Mouse (Mus musculus) retina, postnatal 1 day (tissue): Measurements from ENCODE around the gene Ripor1.
"Not testable (repeated sequence)": the region's sequence is repeated elsewhere in the genome, so short reads cannot be mapped to it uniquely, and the experiment has no call there.

Experiments used
- DNase-seq: peaks from one replicate; pipeline ENCODE4 v3.0.0-alpha.2; 2012

Ripor1 gene

DNA sequence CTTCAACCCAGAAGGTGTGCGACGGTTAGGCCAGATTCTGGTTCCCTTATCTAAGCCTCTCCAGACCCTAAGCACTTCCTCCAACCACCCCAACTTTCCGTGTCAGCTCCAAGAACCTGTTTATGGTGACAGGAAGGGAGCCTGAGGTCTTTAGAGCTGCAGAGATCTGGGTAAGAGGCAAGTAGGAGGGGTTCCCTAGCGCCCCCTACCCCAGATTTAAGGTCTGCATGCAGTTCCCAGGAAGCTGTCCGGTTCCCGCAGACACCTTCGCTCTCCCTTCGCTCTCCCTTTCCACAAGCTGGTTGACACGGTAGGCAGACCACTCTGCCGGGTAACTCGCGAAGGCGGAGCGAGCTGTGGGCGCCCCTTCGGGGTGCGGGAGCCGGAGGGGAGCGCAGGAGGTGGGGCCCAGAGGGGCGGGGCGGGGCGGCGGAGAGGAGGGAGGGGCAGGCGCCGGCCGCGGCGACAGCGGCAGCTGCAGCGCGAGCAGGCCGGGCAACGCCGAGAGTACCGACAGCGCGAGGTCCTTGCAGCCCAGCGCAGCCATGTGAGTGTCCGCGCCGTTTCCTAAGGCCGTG is at the start of gene Ripor1:
Gene Ripor1, plus strand, starts transcription at position 452 of the 578 bp plus-strand sequence.
- DNase-seq, result peak; percentile 89

DNA sequence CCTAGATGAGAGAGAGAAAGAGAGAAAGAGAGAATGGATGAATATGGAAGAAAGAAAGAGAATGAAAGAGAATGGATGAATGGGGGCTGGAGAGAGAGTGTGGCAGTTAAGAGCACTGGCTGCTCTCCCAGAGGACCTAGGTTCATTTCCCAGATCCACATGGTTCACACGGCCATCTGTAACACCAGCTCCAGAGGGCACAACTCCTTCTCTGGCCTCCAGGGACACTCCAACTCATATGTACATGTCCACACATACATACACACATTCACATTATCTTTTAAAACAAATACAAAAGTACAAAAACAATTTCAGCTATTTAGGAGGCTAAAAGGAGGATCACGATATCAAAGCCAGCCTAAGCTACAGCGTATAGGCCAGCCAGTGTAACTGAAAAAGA is 42.2 kb upstream of the Ripor1 start:
- DNase-seq, result no peak

DNA sequence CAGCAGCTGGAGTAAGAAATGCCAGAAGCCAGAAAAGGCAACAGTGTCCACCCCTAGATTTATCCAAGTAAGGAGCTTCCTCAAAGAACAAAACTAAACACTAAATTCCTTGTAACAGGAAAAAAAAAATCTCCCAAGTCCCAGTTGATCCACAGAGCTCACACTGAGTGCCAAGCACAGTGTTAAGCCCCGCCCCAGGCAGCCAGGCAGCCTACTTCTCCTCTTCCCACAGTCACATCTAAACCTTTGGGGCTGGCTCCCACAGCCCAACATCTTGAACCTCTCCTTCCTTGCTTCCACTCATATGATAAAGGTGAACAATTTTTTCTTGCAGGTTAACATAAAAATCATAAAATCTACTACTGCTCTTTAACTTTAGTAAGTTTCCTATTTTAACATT is 41.2 kb upstream of the Ripor1 start:
- no peak for DNase-seq

DNA sequence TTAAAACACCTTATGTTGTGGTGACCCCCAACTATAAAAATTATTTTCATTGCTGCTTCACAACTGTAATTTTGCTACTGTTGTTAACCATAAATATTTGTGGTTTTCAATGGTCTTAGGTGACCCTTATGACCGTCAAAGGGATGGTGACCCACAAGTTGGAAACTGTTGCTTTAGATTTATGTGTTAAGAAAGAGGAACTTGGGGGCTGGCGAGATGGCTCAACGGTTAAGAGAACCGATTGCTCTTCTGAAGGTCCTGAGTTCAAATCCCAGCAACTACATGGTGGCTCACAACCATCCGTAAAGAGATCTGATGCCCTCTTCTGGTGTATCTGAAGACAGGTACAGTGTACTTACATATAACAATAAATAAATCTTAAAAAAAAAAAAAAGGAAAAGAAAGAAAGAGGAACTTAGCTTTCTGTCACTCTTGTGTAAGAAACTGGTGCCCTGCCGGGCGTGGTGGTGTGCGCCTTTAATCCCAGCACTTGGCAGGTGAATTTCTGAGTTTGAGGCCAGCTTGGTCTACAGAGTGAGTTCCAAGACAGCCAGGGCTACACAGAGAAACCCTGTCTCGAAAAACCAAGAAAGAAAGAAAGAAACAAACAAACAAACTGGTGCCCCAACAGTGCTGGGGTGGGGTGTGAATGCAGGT is 40.4 kb upstream of the Ripor1 start:
- not testable (repeated sequence) for DNase-seq

DNA sequence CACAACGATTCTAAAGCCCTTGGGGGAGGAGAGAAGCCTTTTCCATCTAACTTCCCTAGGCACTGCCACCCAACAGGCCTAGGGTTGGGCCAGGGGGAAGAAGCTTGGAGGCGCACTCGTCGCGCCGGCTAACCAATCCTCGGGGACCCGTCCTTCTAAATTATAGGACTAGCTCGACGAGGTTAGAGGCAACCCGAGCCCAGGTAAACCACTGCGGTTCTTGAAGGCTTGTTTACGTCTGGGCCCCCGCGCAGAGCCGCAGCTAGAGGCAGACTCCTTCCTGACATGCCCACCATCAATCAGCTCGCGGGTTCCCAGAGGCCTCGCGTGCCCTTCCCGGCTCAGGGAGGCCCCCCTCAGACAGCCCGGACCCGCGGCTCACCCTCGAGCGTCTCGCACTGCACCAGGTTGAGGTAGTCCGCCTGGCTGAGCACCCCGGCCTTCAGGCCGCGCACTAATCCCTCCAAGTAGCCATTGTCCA is 39.6 kb upstream of the Ripor1 start:
- DNase-seq, result no peak

DNA sequence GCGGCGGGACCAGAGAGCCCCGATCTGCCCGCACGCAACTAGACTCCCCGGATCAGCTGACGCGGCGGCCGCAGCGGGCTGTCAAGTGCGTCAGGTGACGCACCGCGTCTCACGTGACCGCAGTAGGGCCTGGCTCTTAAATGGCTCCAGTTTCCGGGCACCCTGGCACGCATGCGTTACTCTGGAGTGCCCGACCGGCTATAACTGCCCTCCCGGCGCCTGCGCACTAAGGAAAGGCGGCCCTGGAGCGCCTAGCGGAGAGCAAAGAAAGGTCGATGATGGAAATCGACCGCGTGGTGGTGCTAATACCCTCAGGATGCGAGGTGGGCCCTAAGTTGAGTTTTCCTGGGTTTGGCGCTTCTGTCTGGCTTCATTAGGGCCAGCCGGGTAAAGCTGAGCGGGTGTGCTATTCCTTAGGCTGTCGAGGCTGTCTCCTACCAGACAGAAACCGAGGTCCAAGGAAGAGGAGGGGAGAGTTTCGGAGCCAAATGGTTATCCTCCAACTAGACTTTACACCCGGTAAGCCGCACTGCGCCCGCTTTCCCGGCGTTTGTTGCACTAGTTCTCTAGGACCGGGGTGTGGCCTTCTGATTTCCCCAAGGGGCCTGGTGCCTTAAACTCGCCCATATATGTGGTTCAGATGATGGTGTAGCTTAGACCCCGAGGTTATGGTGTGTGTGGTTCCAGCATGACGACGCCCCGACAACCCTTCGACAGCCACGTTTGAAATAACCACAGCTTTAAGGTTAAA is 38.9 kb upstream of the Ripor1 start, which contains the start of gene Atp6v0d1:
Gene Atp6v0d1, minus strand, starts transcription at position 96 of the 751 bp plus-strand sequence.
- DNase-seq, result peak; percentile 99

DNA sequence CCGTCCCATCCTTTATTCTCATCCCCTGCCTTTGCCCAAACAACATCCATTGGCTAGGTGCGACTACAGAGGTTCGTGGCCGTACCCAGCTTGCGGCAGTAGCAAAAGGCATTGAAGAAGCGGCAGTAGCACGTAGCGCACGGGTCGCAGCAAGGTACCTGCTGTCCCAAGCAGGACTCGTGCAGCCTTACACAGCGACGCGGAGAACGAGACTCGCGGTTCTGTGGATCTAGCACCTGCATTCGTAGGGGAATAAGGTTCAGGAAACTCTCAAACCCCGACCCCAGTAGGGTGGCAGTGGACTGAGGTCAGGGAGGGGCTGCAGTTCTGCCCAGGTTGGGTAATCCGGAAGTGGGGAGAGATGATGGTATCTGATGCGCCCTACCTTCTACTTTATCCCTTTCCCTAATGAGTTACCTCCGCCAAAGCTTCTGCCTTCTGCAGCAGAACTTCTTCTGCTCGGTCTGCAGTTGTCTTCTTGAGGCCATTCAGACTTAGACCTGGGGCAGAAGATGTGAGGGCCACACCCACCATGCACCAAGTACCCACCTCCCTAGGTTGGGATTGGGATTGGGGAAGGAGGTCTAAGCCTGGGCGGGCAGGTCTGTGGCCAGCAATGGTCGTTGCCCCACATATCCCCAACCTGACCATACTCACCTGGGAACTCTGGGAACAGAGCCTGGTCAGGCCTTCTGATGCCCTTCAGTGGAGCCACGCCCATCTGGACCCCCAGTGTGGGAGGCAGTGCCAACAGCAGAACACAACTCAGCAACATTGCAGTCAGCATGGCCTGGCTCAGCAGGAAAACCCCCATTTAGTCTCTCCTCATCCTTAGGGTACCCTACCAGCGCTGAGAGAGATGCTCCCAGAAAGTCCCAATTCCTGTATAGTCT is 38.1 kb upstream of the Ripor1 start:
- no peak for DNase-seq

DNA sequence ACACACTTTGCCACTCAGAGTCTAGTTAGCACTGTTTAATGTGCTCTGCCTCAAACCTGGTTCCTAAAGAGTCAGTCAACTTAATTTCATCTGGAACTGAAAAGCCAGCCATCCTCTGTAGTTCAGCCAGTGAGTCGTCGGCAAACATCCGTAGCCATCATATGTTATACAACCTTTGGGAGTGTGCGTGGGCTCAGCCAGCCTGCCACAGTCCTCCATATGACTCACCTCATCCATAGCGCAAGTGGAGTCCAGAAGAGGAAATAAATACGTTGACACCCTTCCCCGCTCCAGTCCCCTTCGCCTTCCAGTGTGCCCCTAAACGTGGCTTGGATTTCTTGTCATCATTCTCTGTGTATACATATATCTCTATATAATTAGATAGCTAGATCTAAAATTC is 33.2 kb upstream of the Ripor1 start:
- DNase-seq, result no peak

DNA sequence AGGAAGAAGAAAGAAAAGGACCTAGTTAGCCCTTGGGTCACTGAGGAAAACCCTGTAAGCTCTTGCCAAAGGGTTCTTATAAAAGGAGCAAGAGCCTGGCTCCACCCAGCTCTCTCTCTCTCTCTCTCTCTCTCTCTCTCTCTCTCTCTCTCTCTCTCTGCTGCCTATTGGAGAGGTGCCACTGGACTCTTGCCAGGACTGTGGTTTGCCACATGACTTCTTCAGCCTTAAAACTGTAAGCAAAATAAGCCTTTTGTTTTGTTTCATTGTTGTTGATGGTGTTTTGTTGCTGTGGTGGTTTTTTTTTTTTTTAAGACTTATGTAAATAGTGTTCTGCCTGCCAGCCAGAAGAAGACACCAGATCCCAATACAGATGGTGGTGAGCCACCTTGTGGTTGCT is 31.6 kb upstream of the Ripor1 start:
- peak; percentile 26 for DNase-seq

DNA sequence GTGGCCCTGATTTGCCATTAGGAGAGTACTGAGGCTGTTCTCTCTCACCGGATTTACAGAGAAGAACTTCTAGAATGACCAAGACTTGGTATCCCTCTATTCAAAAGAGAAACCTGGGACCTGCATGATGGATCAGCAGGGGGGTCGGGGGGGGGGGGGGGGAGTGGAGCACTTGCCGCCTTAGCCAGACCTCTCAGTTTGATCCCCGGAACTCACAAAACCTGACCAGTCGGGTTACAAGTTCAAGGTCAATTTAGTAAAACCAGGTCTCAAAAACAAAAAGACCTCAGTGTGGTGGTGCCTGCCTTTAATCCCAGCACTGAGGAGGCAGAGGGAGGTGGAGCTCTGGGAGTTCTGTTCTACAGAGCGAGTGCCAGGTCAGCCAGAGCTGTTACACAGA is 30.3 kb upstream of the Ripor1 start:
- no peak for DNase-seq

DNA sequence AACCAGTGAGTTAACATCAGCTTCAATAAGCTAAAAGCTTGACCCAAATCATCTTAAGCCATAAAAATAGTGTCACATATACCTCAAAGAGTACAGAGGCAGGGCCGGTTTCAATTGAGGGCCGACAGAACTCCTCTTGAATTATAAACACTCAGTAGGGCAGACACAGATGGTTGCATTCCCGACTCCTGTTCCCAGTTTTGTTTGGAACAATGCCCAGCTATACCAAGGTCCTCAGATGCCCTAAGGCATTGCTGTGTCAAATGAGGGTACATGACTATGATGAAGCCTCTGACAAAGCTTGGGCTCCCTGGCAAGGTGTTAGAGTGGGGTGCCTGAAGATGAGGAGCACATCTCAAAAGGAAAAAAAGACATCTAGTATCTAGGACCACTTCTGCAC is 29.5 kb upstream of the Ripor1 start:
- no peak for DNase-seq

DNA sequence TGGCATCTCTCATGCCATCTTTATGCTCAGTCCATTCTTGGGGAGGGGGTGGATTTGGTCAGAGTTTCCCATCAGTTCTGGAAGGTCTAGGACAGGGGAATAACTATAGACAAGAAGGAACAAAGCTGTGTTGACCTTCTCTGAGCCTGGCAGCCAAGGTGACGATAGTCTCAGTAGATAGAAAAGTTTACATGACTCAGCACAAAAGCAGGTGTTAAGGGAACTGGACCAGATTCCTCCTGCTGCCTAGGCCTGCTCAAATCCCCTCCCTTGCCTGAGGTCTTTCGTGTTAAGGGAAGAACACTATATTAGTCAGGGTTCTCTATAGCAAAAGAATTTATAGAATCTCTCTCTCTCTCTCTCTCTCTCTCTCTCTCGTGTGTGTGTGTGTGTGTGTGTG is 25.3 kb upstream of the Ripor1 start:
- no peak for DNase-seq

DNA sequence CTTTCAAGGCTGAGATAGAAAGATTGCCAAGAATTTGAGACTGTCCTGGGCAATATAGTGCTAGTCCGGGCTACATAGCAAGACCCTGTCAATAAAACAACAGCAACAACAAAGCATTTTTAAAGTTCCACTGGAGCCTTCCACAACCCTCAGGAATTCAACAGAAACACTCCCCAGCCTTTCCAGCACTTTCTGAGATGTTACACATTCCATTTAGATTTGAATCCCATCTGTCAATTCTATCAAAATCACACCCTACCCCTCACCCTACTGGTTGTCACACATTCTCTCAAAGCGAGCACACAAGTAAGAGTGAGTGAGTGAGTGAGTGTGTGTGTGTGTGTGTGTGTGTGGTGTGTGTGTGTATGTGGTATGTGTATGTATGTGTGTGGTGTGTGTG is 12.6 kb upstream of the Ripor1 start:
- no peak for DNase-seq

DNA sequence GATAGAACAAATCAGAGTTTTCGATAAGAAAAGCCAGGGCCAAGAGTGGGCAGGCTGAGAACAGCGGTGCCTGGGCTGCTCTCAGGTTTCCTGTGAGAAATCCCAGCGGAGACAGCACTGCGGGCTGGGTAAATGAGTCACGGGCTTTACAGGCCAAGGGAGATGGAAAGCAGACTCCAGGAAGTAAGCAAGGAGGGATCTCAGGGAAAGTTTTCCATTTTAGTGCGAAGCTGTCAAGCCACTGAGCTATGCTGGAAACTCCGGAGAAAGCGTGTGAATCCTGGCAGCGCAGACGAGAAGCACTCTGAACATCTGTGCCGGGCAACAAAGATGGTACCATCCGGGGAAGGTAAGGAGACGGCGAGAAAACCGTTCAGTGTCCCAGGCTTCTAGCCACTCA is 11.2 kb upstream of the Ripor1 start:
- peak; percentile 12 for DNase-seq

DNA sequence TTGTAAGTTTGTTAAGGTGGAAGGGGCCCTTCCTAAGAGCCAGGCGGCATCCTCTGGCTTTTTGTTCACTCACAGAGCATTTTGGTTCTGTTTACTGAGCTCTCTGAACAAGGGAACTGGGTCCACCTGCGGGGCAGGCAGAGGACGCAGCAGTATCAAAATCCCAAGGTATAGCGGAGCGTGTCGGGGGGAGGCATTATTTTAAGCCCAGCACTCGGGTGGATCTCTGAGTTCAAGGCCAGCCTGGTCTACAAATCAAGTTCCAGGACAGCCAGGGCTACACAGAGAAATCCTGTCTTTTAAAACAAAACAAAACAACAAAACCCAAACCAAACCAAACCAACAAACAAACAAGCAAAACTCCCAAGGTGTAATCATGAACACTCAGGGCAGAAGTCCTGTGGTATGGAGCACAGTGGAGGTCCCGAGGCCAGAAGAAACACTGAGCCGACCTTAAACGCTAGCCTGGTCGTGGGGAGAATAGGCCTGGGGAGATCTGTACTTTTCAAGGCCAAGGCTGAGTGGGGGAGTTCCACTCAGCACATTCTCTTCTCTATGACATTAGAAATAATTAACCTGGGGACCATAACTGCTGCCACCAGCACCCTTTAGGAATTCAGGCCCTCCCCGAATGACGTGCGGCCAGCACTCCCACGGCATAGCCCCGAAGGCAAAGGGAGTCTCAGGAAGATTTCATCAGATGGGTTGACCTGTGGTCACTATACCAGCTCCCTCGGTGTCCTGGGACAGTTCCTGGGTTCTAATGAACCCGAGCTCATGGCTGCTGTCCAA is 10.4 kb upstream of the Ripor1 start:
- no peak for DNase-seq

DNA sequence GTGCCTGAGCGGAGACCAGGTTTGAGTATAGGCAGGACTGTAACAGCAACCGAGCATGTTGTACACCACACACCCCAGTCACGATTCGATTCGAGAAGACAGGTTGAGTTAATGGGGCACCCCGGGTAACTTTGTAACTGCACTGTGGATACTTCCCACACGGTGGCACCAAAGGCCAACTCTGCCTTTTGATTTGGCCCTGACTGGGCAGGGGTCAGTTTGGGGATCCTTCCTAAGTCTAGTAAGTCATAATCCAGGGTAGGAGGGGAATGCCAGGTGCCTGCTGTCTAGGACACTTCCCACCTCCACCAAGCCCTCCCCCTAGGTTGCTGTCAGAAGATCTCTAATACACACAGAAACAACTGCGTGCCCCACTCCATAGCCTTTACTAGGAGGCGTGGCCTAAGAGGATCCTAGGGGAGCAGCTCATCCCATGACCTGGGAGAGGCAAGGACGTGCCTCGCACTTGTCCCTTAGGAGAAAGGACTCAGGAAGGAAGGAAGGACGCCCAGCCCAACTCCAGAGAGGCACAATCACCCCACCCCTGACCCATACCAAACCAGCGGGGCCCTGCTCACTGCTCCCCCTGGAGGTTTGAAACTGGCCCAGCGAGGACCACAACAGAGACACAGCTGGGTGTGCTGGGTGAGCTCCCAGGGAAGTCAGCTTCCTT is 8.6 kb upstream of the Ripor1 start:
- DNase-seq, result peak; percentile 74

DNA sequence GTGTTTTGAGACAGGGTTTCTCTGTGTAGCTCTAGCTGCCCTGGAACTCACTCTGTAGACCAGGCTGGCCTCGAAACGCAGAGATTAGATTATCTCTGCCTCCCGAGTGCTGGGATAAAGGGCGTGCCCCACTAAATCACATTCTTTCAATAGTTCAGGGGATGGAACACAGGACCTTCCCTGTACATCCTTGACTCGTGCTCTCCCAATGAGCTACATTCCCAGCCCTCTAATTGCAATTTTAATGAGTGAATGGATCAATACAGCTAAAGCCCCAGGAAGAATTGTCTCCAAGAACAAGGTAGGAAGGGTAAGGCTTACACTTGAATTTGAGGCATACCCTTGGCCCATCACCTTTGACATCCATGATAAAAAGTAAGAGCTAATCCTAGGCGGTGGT is 6.3 kb upstream of the Ripor1 start:
- no peak for DNase-seq

DNA sequence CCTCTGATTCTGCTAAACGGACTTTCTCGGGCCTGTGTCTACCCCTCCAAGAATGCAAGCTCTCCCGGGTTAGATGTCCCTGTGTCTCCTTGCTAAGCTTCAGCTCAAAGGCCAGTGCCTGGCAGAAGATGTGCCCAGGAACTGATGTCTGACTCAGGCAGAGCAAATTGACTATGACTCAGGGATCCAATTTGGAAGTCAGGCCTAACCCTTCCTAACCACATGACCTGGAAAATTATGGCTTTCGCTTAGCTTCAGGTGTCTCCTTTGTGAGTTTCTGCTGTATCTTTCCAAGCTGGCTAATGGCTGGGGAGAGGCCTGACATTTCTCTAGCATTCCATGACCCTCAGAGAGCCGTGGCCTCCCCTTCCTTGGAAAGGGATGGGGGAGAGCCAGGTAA is 3.8 kb upstream of the Ripor1 start:
- DNase-seq, result no peak

DNA sequence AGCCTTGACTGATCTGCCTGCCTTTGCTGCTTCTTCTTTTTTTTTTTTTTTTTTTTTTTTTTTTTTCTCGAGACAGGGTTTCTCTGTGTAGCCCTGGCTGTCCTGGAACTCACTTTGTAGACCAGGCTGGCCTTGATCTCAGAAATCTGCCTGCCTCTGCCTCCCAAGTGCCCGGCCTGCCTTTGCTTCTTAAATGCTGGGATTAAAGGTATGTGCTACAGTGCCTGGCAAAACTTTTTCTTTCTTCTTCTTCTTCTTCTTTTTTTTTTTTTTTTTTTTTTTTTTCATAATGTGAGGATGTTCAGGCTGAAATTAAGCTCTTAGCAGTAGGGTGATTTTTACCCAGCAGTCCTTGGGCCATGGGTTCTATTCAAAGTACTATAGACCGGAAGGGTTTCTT is 2.5 kb upstream of the Ripor1 start:
- DNase-seq, result not testable (repeated sequence)

DNA sequence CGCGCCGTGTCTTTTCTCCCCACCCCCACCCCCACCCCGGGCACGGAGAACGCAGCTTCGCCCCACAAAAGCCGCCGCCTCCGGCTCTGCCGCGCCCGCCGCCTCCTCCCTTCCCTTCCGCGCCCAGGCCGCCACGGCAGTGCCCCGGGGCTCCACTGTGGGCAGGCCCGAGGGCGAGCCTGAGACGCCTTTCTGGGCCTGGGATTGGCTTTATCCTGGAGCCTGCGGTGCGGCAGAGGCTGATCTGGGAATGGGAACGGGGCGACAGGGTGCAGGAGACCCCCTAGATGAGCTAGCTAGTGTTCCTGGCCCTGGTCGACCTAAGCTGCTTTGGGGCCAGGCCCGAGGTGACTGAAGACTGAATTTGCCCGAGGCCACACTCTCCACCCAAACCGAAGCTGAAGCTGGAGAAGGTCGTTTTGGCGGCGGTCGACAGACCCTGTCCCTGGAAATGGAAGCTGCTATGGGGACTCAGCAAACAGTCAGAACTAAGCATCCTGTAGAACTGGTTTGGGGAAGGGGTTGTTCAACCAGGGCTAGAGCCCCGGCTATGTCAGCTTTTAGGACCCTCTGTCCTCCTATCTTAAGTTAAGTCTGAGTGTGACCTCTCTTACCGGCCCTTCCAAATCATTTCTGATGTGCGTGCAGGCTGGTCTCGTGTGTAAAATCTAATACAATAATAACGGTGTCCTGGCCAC is 585 bp downstream of the Ripor1 start:
- DNase-seq, result peak; percentile 65
